Mouse (Mus musculus): ENCODE results near the gene Tsga13. TPM values are rescaled to one million over a fixed set of nuclear protein-coding genes. Genes with fewer than 3 reads are reported as not detected.

The Tsga13 gene
- total RNA-seq, 2 experiments from 2014 or later, result not detected

GRCm38 (mm10) chr6:30855956-30856355 is 59.4 kb downstream of the Tsga13 start:
- DNase-seq, result no peak

DNA sequence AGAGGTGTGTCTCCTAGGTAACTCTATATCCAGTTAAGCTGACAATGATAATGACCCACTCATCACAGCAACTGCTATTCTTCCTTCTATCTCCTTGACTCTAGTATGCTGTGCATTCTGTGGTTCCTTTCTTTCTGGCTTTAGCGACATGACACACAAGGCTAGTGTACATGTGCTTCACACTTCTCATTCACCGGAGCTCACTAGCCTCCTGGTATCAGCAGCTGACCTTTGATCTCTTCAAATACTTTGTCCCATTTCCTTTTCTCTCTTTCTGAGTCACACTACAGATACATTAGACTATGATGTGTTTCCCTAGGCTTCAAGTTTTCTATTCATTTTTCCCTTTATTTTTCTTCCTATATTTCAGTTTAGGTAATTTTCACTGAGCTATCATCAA is 60.2 kb downstream of the Tsga13 start:
- DNase-seq, result no peak

DNA sequence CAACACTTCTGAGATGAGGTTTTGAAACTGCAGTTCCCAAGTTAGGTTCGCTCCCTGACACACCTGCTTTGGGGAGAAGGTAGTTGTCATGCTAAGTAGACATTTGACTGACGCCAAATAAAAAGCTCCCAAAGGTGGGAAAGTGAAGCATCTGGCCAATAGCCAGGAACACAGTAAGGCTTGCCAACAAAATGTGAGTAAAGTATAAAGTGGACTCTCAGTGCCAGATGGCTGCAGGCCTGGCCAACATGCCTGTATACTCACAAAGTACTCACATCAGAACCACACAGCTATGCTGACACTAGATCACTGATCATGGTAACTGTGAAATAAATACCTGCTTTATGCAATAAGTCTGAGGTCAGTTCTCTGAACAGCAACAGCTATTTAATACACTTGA is 65.6 kb downstream of the Tsga13 start:
- DNase-seq, result no peak

Other genes starting within 250 kb of the Tsga13 start
- 1 to 10 TPM; 1.4 to 2.1 TPM for gene Cep41, start 221.8 kb downstream of the Tsga13 start, total RNA-seq (2021)
- gene Mest, start 192.0 kb downstream of the Tsga13 start, total RNA-seq (2021), result 10 to 100 TPM; 10.5 to 19.9 TPM
- 10 to 100 TPM; 15.6 to 19.9 TPM for gene Copg2, start 18.8 kb downstream of the Tsga13 start, total RNA-seq (2021)
- gene Klf14, start 43.5 kb upstream of the Tsga13 start, total RNA-seq (2021), result under 1 TPM; 0.24 to 0.43 TPM